Mouse (Mus musculus) Patski (cell line): ENCODE measurements at regions not wholly inside any gene's neighbourhood (a gene's known extent, or its start where the extent isn't known, plus 50 kb on each side); places are given as distances from the start of the nearest gene placed in this dataset.

Experiments used
- ATAC-seq: fragments of 100-300 bp; one replicate; pipeline ENCODE4 v1.8.0; 2021
- CTCF ChIA-PET: fragments of 350-600 bp; sonication (Branson Sonifier 250); formaldehyde crosslinking; loops from one replicate; lab custom pipeline; 2022; ENCODE audit warnings: inconsistent platforms; lab: Charles Lee
- POLR2A ChIA-PET: fragments of 350-600 bp; sonication (Branson Sonifier 250); formaldehyde crosslinking; loops from one replicate; lab custom pipeline; 2022; ENCODE audit warnings: antibody characterized with exemption, inconsistent platforms; lab: Charles Lee
- DNase-seq: peaks from one replicate; pipeline ENCODE4 v3.0.0-alpha.2; 2011; ENCODE audit warnings: low read depth, low spot score
- H3K27me3 ChIP-seq: fragments of 371-371 bp; one replicate; pipeline ENCODE4 v1.5.1; 2021
- CTCF ChIP-seq: fragments of 100-300 bp; IDR thresholded peaks from one replicate; pipeline ENCODE4 v1.5.1; 2021
- in situ Hi-C: fragments of 300-500 bp; cut with MboI; formaldehyde crosslinking; loops from 3 replicates; pipeline ENCODE4 v1.11.1; 2018; ENCODE audit warnings: low pct_unique_long_range_greater_than_20kb, mixed read lengths

DNA sequence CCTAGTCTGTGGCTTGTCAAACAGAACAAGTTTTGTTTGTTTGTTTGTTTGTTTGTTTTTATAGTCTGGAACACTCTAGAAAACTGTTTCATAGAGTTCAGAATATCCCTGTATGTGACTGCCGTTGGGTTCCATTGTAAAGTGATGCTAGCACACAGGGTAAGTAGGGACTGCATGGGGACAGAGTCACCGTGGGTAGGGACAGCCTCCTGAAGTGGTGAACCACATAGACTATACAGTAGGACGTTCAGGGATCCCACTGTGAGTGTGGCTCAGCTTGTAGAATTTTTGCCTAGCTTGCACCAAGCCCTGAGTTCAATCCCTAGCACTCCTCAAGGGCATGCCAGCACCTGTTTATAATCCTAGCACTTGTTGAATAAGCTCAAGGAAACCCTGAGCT lies 253.1 kb downstream of the Ankrd50 start:
- TF ChIP-seq CTCF = no peak
- CTCF ChIA-PET = interaction anchor here (0.7 to 2.0 kb wide), 3 partner anchors 11 to 441 kb away, joined by 3 to 5 read pairs (median 4); no protein-coding TSS in a partner anchor
- no peak for ATAC-seq
- H3K27me3 ChIP-seq = no peaks in the 10 kb centered on the region
- POLR2A ChIA-PET = interaction anchor here (0.6 to 0.8 kb wide), 2 partner anchors 16 to 815 kb away, joined by 3 to 4 read pairs; no protein-coding TSS in a partner anchor
- in situ Hi-C loops = loop anchor here (5.0 to 25.0 kb wide), 2 partner anchors 621 to 1231 kb away; no protein-coding TSS in a partner anchor
- DNase-seq = no peak

DNA sequence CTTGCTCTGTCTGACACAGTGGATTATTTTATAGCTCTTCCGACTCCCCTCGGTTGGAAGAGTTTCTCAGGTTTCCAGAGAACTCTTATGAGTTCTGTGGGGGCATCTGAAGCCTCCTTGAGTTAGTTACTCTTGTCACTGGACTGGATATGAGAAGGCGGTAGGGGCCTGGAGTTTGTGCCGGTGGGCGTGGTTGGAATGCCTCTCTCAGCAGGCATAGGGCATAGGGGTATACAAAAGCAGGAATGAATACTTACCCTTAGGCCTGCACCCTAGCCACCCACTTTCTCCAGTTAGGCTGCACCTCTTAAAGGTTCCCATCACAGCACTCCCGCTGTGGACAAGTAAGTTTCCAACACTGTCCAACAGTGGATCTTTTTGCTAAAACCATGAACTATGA lies 253.8 kb downstream of the Ankrd50 start:
- DNase-seq = no peak
- ChIA-PET POLR2A (no interaction called here), CTCF (interaction anchor here (0.9 to 2.0 kb wide), 2 partner anchors 10 to 24 kb away, joined by 3 to 5 read pairs; no protein-coding TSS in a partner anchor)
- no peak for ATAC-seq
- in situ Hi-C loops = loop anchor here (5.0 to 25.0 kb wide), 2 partner anchors 622 to 1232 kb away; no protein-coding TSS in a partner anchor
- no peaks in the 10 kb centered on the region for H3K27me3 ChIP-seq
- no peak for TF ChIP-seq CTCF

DNA sequence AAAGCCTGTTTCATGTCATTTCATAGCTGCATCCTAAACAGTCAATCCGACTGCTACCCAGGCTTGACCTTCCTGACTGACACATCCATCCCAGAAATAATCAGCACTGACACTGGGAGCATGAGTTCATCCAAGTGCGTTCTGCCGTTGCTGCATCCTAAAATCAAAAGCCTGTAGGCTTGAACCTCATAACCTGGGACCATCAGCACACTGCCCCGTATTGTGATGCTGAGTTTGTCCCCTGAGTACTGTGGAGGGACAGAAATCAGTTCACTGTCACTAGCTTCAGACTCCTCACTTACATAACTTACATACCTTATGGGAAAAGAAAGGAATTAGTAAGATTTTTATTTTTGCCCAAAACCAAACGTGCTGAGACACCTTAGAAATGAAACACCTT lies 255.0 kb downstream of the Ankrd50 start:
- no peaks in the 10 kb centered on the region for H3K27me3 ChIP-seq
- DNase-seq = no peak
- TF ChIP-seq CTCF = no peak
- no peak for ATAC-seq
- ChIA-PET POLR2A (no interaction called here), CTCF (interaction anchor here (0.9 kb wide), 1 partner anchor 25 kb away, joined by 3 read pairs; no protein-coding TSS in a partner anchor)
- in situ Hi-C loops = loop anchor here (5.0 to 25.0 kb wide), 2 partner anchors 623 to 1233 kb away; no protein-coding TSS in a partner anchor

DNA sequence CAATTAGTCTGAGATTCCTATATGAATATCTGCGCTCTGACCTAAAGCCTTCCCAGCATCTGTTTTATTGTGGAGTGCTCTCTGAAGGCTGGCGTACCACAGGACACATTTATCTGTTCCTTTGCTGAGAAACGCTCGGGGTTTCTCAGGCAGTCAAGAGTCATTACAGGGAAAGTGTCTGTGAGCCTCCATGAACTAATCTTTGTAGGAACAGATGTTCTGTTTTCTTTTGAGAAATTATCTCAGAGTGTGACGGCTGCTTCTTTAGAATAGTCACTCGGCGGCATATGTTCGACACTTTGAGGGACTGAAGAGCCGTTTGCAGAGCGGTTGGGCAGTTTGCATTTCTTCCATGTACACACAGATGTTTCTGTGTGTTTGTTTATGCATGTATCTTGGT lies 255.6 kb downstream of the Ankrd50 start:
- CTCF ChIA-PET = interaction anchor here (1.0 to 4.0 kb wide), 3 partner anchors 26 to 621 kb away, joined by 3 to 68 read pairs (median 22); no protein-coding TSS in a partner anchor
- POLR2A ChIA-PET = no interaction called here
- in situ Hi-C loops = loop anchor here (25.0 kb wide), 1 partner anchor 1233 kb away; no protein-coding TSS in a partner anchor
- no peaks in the 10 kb centered on the region for H3K27me3 ChIP-seq
- DNase-seq = no peak
- no peak for TF ChIP-seq CTCF
- no peak for ATAC-seq

DNA sequence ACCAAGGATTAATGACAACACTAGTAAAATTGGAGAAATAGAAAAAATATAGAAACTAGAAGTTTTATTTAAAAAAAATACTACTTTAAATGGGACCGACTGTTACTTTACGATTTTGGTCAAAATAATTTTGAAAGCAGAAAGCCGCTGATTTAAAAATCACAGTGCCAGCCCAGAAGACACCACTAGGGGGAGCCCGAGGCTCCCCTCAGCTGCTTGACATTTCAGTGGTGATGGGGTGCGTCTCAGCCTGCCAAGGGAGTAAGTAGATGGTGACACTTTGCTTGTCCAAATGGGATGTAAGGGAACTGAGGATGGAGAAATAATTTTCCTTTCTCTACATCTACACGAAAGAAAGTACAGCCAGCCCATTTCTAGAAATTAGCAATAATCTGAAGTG lies 257.0 kb downstream of the Ankrd50 start:
- ChIA-PET POLR2A (interaction anchor here (1.2 kb wide), 1 partner anchor 19 kb away, joined by 5 read pairs; no protein-coding TSS in a partner anchor), CTCF (interaction anchor here (0.7 to 4.0 kb wide), 14 partner anchors 8 to 911 kb away, joined by 3 to 68 read pairs (median 5); no protein-coding TSS in a partner anchor)
- in situ Hi-C loops = loop anchor here (25.0 kb wide), 1 partner anchor 1235 kb away; no protein-coding TSS in a partner anchor
- DNase-seq = no peak
- peak; percentile 99 for TF ChIP-seq CTCF
- ATAC-seq = no peak
- no peaks in the 10 kb centered on the region for H3K27me3 ChIP-seq

DNA sequence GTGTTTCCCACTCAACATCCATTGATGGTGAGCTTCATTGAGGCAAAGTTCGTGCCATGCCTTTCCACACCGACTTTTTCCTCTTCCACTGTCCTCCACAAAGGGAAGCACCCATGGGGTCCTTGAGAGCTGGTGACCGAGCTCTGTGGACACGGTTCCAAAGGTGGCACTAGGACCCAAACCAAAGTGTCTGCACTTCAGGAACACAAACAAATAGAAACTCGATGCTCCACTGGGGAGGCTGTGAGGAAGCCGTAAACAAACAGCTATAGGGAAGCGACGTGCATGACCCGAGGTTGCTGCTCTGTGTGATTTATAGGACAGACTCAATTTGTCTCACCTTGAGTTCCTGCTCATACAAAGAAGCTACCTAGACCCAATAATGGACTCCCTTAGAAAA lies 257.5 kb downstream of the Ankrd50 start:
- ChIA-PET CTCF (interaction anchor here (0.8 to 4.0 kb wide), 10 partner anchors 8 to 911 kb away, joined by 3 to 68 read pairs (median 6); no protein-coding TSS in a partner anchor), POLR2A (interaction anchor here (1.2 kb wide), 1 partner anchor 19 kb away, joined by 5 read pairs; no protein-coding TSS in a partner anchor)
- no peak for TF ChIP-seq CTCF
- no peaks in the 10 kb centered on the region for H3K27me3 ChIP-seq
- DNase-seq (no peak), ATAC-seq (no peak)
- in situ Hi-C loops = loop anchor here (25.0 kb wide), 1 partner anchor 1235 kb away; no protein-coding TSS in a partner anchor

DNA sequence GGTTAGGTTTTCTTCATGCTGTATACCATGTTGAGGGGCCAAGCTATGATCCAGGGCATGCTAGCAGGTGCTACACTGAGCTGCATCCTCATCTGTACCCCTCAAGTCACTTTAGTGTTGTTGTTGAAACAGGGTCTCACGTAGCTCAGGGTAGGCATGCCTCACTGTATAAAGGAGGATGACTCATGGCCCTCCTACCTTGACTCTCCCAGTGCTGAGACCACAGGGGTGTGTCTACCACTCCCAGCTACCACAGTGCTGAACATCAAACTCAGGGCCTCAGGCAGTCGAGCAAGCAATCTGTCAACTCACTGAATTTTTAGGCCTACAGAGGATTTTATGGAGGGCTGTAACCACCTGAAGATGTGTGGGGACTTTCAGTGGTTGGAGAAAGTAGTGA lies 258.5 kb downstream of the Ankrd50 start:
- POLR2A ChIA-PET = no interaction called here
- ATAC-seq (no peak), DNase-seq (no peak)
- in situ Hi-C loops = loop anchor here (25.0 kb wide), 1 partner anchor 1236 kb away; no protein-coding TSS in a partner anchor
- no peaks in the 10 kb centered on the region for H3K27me3 ChIP-seq
- TF ChIP-seq CTCF = no peak
- CTCF ChIA-PET = interaction anchor here (2.0 to 4.0 kb wide), 3 partner anchors 29 to 624 kb away, joined by 7 to 68 read pairs (median 22); no protein-coding TSS in a partner anchor

DNA sequence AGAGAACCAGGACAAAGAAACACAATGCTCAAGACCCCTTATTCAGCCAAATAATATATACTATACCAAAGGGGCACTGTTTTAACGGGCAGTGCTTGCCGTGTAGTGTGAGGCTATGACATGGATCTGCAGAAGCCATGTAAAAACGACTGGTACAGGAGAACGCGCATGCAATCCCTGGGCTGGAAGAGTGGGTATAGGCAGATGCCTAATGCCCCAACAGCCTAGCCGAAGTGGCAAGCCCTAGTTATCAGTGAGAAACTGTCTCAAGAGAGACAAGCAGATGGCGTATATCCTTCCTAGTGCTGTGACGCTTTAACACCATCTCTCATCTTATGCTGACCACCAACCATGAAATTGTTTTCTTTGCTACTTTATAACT lies 262.8 kb downstream of the Ankrd50 start:
- in situ Hi-C loops = loop anchor here (25.0 kb wide), 1 partner anchor 1010 kb away; no protein-coding TSS in a partner anchor
- CTCF ChIA-PET = interaction anchor here (1.5 to 2.3 kb wide), 6 partner anchors 12 to 749 kb away, joined by 4 to 11 read pairs (median 9); no protein-coding TSS in a partner anchor
- no peaks in the 10 kb centered on the region for H3K27me3 ChIP-seq
- TF ChIP-seq CTCF = no peak
- DNase-seq (no peak), ATAC-seq (no peak)
- POLR2A ChIA-PET = no interaction called here

DNA sequence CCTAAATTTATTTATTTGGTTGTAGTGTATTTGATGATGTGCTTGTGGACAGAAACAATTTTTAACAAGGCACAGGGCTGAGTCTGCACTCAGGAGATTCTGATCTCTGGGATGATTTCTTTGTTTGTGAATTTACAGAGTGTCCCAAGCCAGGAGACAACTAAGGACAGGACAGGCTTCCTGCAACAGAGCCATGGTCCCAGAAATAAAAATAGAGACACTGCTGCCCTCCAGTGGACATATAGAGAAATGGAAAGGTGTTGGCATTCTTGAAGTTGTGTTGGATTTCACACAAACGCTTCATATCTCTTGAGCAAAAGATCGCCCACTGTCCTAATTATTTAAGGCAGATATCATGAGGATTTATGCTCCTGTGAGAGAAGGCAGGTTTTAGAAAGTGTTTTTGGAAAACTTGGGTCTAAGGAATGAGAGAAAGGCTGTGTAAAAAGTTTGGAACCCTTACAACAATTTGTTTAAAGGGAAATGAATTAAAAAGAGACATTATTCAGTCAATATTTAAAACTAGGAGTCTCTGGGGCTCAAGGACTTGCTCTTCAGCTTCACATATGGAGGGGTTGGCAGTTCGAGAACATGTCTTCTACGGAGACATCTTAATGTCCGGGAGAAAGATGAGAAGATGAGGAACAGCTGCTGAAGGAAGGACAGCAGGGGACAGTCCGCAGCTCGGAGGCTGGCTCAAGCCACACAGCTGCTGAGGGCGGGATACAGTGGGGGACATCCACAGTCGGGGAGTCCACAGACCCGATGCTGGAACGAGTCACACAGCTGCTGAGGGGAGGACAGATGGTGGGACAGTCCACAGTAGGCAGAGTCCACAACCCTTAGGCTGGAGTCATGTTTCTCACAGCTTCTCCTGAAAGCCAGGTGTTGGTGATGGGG lies 263.5 kb downstream of the Ankrd50 start:
- no peak for DNase-seq
- in situ Hi-C loops = loop anchor here (25.0 kb wide), 1 partner anchor 1009 kb away; no protein-coding TSS in a partner anchor
- TF ChIP-seq CTCF = peak; percentile 86
- peak; percentile 65 for ATAC-seq
- POLR2A ChIA-PET = no interaction called here
- no peaks in the 10 kb centered on the region for H3K27me3 ChIP-seq
- CTCF ChIA-PET = interaction anchor here (0.7 to 2.6 kb wide), 23 partner anchors 10 to 918 kb away, joined by 3 to 13 read pairs (median 4); no protein-coding TSS in a partner anchor

DNA sequence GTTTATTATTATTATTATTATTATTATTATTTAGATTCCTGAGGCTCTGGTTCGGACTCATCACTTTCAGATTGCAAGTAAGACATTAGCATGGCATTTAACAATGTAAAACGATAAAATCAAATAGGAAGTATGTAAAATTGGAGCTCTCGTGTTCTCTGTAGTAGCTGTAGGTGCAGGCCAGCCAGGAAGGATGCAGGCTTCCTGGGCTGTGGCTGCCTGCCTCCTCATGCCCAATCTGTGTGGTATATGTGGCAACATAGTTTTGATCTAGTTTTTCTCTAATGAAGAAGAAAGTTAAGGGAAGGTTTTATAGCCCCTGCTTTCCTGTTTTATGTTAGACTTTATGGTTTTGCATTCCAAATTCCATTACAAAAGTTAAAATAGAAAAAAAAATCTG lies 275.6 kb downstream of the Ankrd50 start:
- POLR2A ChIA-PET = interaction anchor here (0.6 kb wide), 1 partner anchor 550 kb away, joined by 3 read pairs; no protein-coding TSS in a partner anchor
- H3K27me3 ChIP-seq = no peaks in the 10 kb centered on the region
- TF ChIP-seq CTCF = no peak
- no peak for DNase-seq
- CTCF ChIA-PET = interaction anchor here (0.7 to 2.0 kb wide), 3 partner anchors 10 to 642 kb away, joined by 3 to 11 read pairs (median 4); no protein-coding TSS in a partner anchor
- ATAC-seq = no peak
- in situ Hi-C loops = loop anchor here (10.0 to 25.0 kb wide), 2 partner anchors 884 to 997 kb away; no protein-coding TSS in a partner anchor
